Mouse (Mus musculus) liver, embryonic 14.5 days (tissue): ENCODE data around the gene Pla2g1b.

ENCODE experiments used
- CTCF ChIP-seq: IDR thresholded peaks from 2 replicates; pipeline ENCODE4 v1.5.1; 2016; ENCODE audit warnings: antibody characterized with exemption, low read depth, control low read depth
- EP300 ChIP-seq: IDR thresholded peaks from 2 replicates; pipeline ENCODE4 v1.6.1; 2016; ENCODE audit warnings: antibody characterized with exemption, low read depth

DNA sequence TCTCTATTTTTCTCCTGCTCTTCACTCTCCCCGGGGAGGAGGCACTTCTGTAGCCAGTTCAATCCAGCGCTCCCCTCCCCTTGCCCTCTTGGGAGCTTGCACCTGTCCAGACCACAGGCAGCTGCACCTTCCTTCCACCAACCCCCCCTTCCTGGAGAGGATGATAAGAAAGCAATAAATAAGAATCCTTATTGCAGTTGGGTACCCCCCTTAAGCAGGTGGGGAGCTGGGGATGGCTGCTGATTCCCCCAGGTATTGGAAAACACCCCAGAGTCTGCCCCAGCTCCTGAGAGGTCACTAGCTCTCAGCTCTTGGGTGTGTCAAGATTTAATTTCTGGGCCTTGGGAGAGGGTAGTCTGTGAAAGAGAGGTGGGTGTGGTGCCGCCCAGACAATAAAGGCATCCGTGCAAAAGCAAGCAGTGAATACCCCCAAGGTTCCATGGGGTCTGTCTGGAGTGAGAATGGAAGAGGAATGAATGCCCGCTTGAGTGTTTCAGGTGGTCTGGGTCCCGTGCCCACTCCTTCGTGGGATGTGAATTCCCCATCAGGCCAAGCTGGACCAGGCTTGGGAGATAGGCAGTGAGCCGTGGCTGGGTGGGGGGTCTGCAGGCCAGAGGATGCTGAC is 30.2 kb upstream of the Pla2g1b start:
- no peak for TF ChIP-seq CTCF
- TF ChIP-seq EP300: no peak
